Mouse (Mus musculus) frontal cortex, postnatal 36 days (tissue): ENCODE results near the gene Wipf1.
A peak's percentile ranks its signal among the peaks of the same experiment; 100 is the strongest.

Source experiments
- DNase-seq, 2 experiments: peaks; one replicate each; pipeline ENCODE4 v3.0.0; 2022; ENCODE audit warnings: low spot score in 2 of 2

Gene Wipf1

GRCm38 (mm10) chr2:73386356-73387046 is 143.0 kb downstream of the Wipf1 start, which contains the start of gene Gpr155:
Gene Gpr155, minus strand, starts transcription at chr2:73386572.
- DNase-seq = peak; percentile 98

GRCm38 (mm10) chr2:73385641-73386355 is 143.7 kb downstream of the Wipf1 start:
- no peak for DNase-seq

GRCm38 (mm10) chr2:73385172-73385571 is 144.4 kb downstream of the Wipf1 start:
- no peak for DNase-seq

- DNase-seq = no peak
Measured at GRCm38 (mm10) chr2:73380298-73380975, 149.1 kb downstream of the Wipf1 start.

- no peak for DNase-seq
Measured at GRCm38 (mm10) chr2:73379656-73380055, 149.9 kb downstream of the Wipf1 start.
